Mouse (Mus musculus) brain, adult 2 months (tissue): ENCODE results near the gene Carmil1.

ENCODE experiments used
- DNase-seq: peaks from one replicate; pipeline ENCODE4 v3.0.0; 2011; ENCODE audit warnings: low read depth, low spot score

The Carmil1 gene

DNA sequence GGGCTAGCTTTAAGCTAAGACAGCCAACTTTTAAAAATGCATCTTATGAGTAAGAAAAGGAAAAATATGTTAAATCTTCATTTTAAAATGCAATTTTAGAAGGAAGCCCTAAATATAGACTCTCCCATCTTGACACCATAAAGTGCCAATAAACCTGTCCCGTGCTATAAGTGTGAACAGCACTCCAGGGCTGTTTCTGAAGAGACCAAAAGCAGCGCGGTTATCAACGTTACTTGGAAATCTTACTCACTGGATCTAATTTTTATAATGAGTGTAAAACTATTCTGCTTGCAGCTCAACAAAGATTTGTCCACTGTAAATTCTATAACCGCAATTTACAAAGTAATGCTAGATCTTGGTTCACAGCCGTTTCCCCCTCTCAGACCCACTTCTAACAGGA, 232.0 kb downstream of the Carmil1 start:
- DNase-seq = peak; percentile 56

GRCm38 (mm10) chr13:24045271-24045670, 235.3 kb downstream of the Carmil1 start:
- DNase-seq = no peak

DNA sequence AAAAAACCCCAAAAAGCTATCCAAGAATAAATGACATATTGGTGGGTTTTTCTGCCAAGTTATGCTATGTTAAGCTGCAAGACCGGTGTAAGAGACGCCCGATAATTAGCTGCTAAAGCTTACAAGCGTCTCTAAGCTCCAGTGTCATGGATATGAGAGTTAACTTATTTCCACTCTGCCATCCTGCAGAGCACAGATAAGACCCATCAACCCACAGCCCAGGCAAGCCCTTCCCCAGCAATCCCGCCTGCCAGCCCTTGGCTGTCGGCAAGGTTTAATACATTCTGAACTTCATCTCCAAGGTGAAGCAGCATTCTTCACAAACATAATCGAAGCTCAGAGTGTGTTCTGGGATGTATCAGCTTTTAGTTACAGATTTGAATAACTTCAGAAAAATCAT, 240.4 kb downstream of the Carmil1 start:
- DNase-seq = no peak

- peak; percentile 33 for DNase-seq
Observed at GRCm38 (mm10) chr13:24037502-24037901, 243.1 kb downstream of the Carmil1 start.

DNA sequence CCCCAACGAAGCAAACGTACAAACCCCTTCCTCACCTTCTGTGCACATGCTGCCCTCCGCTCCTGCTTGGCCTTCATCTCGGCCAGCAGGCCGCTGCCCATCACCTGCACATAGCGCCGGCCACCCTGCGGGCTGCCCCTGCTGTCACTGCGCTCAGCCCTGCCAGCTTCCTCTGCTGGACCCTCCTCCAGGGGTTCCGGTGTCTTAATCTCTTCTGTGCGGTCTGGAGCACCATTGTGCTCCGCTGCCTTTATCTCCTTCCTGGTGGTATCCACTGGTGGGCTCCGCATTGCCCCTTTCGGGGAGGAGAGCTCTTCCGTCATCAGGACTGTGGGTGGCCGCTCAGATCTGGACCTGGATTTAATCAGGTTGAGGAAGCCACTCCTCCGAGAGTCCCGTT, 244.4 kb downstream of the Carmil1 start:
- DNase-seq = no peak

- peak; percentile 58 for DNase-seq
Observed at GRCm38 (mm10) chr13:24027191-24028170, 253.1 kb downstream of the Carmil1 start.

GRCm38 (mm10) chr13:24018515-24018914, 262.1 kb downstream of the Carmil1 start:
- no peak for DNase-seq

DNA sequence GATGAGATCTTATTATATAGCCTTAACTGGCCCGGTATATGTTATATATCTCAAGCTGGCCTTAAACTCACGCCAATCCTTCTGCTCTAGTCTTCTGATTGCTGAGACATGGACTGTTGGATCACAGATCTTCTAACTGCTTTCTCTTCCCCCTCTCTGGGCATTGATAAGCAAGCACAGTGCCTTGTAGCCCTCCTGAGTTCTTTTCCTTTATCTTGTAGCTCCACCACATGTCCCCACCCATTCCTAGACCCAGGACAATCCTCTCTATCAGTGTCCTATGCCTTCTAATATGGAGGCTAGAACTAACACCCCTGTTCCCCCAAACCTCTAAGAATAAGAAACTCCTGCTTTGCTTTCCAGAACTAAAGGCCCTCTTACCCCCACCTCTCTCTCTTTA, 275.1 kb downstream of the Carmil1 start:
- no peak for DNase-seq

- DNase-seq = no peak
Observed at GRCm38 (mm10) chr13:24001797-24002196, 278.8 kb downstream of the Carmil1 start.

- DNase-seq = peak; percentile 24
Observed at GRCm38 (mm10) chr13:24001081-24001480, 279.5 kb downstream of the Carmil1 start.

- peak; percentile 36 for DNase-seq
Observed at GRCm38 (mm10) chr13:23998826-23999225, 281.8 kb downstream of the Carmil1 start.

- no peak for DNase-seq
Observed at GRCm38 (mm10) chr13:23994756-23995155, 285.8 kb downstream of the Carmil1 start.

- DNase-seq = no peak
Observed at GRCm38 (mm10) chr13:23994024-23994423, 286.6 kb downstream of the Carmil1 start.

DNA sequence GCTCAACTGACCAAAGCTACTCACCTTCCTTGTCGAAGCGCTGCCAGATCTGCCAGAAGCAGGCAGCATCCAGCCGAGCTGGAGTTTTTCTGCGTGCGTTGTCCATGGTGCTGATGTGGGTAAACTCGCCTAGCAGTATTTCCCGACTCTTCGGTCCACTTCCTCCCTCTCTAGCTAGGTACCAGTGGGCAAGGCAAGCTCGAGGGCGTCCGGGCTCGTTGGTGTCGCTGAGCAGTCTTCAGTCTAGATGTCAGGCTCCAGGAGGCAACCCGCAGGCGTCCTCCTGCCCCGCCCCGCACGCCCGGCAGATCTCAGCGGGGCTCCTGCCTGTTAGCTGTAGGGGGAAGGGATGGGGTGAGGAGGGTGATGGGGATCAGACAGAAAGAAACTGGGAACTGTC, 289.7 kb downstream of the Carmil1 start, which contains the start of gene Scgn:
Scgn (minus strand) TSS at position 287 of the 400 bp plus-strand sequence.
- DNase-seq = peak; percentile 29

GRCm38 (mm10) chr13:23990451-23990850, 290.1 kb downstream of the Carmil1 start:
- no peak for DNase-seq

DNA sequence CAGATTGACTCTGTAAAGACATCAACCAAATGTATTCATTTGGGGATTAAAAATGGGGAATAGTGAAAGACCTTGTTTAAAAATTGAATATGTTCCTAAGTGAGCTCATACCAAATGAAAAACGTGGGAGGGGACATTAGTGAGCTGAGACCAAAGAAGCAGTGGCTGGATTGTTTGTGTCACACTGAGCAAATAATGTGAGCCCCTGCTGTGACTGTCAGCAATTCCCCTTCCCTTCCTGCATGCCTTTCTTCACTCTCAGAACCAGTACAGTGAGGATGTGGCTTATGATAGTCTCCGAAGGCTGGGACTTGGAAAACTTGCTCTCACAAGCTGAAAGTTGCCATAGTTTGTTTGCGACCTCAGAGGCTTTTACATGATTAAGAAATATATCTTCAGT, 295.5 kb downstream of the Carmil1 start:
- no peak for DNase-seq

DNA sequence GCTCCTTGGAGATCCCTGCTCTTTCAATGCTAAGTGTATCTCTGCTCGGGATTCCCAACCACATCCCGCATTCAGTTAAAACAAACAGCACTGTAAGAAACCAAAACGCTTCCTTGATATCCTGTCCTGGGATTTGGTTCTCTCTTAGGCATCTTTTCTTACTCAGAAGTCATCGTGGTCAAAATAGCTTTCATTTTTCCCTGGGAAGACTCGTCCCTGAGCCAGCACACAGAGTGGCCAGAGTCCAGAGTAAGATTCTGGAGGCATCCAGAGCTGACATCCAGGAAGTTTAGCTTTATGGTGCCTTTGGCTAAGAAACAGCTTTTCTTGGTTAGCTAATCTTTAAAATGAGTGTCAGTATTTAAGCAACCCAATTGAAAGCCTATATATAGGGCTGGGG, 308.3 kb downstream of the Carmil1 start:
- DNase-seq = no peak

DNA sequence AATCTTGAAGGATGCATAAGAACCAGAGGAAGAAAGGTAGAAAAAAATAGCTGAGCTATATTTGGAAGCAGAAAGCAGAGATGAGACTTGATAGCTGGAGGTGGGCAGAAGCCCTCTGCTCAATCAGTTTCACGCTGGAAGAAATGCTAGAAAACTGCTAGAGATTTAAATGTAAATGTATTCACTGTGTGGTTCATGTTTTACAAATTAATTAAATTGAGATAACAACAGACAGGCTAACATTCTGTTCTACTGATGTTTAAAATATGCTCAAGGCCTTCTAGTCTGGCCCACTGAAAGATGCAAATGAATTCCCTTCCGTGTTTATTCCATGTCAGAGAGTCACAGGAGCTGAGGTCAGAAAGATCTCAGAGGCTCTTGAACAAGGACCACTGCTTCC, 308.7 kb downstream of the Carmil1 start:
- peak; percentile 34 for DNase-seq

DNA sequence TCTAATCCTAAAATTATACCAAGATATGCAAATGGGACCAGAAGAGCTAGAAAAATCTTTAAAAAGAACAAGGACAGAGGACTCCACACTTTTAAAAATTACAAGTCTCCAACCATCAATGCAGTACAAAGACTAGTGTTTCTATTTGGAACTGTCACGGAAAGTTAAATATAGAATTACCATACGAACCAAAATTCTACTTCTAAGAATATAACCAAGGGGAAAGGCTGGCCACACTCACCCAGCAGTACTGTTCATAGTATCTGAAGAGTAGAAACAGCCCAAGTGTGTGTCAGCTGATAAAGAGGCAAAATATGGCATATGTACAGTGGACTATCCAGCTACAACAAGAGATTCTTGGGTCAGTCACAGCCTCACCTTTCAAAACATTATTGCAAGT, 315.7 kb downstream of the Carmil1 start:
- DNase-seq = peak; percentile 23
